Mouse (Mus musculus): ENCODE results near the gene Suclg2.

GRCm38 (mm10) chr6:95518406-95518805 lies 200.2 kb downstream of the Suclg2 start:
- TF ChIP-seq CTCF (conservative IDR thresholded peaks at IDR 0.05; ENCODE audit: low read length) (no peak), NANOG (IDR thresholded peaks at IDR 0.05; ENCODE audit: borderline replicate concordance, low read length) (no peak)

All from E14TG2a.4 (cell line).